Mouse (Mus musculus): ENCODE data around the gene Plcd3. TPM values are rescaled to one million over a fixed set of nuclear protein-coding genes. Genes with fewer than 3 reads are reported as not detected.

Gene Plcd3
- total and polyA plus RNA-seq, 3 experiments: 13.7 to 22.3 (median 14.0) TPM

DNA sequence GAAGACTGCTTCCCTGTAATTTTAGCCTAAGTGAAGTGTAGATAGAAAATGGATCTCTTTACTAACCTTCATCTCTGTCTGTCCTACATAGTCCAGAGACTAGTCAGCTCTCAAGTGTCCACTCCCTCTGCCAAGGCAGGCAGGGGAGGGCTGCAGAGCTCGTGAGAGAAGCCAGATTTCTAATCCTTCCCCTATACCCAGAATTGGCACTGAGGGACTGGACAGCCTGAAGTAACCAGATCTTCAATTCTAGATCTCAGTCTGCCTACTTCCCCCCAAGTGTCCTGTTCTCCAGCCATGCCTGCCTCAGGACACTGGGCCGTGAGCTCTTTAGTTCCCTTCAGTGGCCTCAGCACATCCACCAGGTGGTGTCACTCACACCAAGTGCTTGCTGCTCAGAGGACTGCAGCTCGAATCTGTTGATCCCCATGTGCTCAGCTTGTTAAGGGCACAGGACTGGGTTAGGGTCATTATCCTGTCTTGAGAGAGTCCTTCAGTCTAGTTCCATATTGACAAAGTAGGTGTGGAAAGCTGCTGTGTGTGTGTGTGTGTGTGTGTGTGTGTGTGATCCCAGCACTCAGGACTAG, 42.9 kb downstream of the Plcd3 start:
- H3K27me3 ChIP-seq (ENCODE audit: control insufficient read depth, insufficient read depth, low read length): no peaks in the 10 kb centered on the region
- peak overlapping the region; percentile 83 for H3K27ac ChIP-seq
- peak in 1 of 2 experiments; percentile 51 for DNase-seq
- WGBS: 56% methylated on average over 3 of the region's 3 CpGs
- intact Hi-C loops (cut with DNase I): no loop called here
- H3K79me2 ChIP-seq (replicated peaks; ENCODE audit: control insufficient read depth, insufficient read depth, low read length): no peaks in the 10 kb centered on the region
- peaks cover under 1% of the 10 kb centered on the region; the same call in 1 of the 2 replicates for H3K4me1 ChIP-seq (ENCODE audit: control insufficient read depth, insufficient read depth, low read length)
- H3K9ac ChIP-seq (ENCODE audit: low read depth, low read length): no peak overlapping the region
- TF ChIP-seq CTCF (IDR thresholded peaks at IDR 0.05) (peak; percentile 49), POLR2A (IDR thresholded peaks at IDR 0.05; ENCODE audit: insufficient read depth, low read depth, low read length) (no peak)
- H3K4me3 ChIP-seq: no peak overlapping the region
- H3K36me3 ChIP-seq (ENCODE audit: control insufficient read depth, insufficient read depth, low read length): peaks cover 8% of the 10 kb centered on the region

DNA sequence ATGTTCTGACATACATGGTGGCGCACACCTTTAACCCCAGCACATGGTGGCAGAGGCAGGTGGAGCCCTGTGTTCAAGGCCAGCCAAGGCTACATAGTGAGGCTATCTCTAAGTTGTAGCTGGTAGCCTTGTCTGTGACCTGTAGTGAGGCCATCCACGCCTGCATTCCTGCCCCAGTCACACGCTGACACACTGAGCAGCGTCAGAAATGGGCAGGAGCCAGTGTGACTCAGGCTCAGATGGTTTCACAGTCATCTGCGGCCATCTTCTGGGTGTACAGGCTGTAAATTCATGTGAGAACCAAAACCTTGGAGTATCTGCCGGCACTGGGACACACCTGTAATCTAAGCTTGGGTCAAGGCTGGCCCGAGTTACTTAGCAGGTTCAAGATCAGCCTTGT, 44.8 kb downstream of the Plcd3 start:
- no peak overlapping the region for H3K4me3 ChIP-seq
- WGBS: 86% methylated on average over 7 of the region's 7 CpGs
- DNase-seq: no peak
- TF ChIP-seq POLR2A (IDR thresholded peaks at IDR 0.05; ENCODE audit: insufficient read depth, low read depth, low read length) (no peak), EP300 (IDR thresholded peaks at IDR 0.05; ENCODE audit: insufficient read depth, low read depth, low read length) (no peak), CTCF (IDR thresholded peaks at IDR 0.05) (no peak)
- intact Hi-C loops (cut with DNase I): no loop called here
- peaks cover 12% of the 10 kb centered on the region for H3K36me3 ChIP-seq (ENCODE audit: control insufficient read depth, insufficient read depth, low read length)
- H3K9ac ChIP-seq (ENCODE audit: low read depth, low read length): no peak overlapping the region
- H3K27ac ChIP-seq: 0 out of 2 replicates have a peak overlapping the region, but pooled peaks have one; percentile 28
- peaks cover 10% of the 10 kb centered on the region for H3K4me1 ChIP-seq (ENCODE audit: control insufficient read depth, insufficient read depth, low read length)
- no peaks in the 10 kb centered on the region for H3K79me2 ChIP-seq (replicated peaks; ENCODE audit: control insufficient read depth, insufficient read depth, low read length)
- H3K27me3 ChIP-seq (ENCODE audit: control insufficient read depth, insufficient read depth, low read length): no peaks in the 10 kb centered on the region

DNA sequence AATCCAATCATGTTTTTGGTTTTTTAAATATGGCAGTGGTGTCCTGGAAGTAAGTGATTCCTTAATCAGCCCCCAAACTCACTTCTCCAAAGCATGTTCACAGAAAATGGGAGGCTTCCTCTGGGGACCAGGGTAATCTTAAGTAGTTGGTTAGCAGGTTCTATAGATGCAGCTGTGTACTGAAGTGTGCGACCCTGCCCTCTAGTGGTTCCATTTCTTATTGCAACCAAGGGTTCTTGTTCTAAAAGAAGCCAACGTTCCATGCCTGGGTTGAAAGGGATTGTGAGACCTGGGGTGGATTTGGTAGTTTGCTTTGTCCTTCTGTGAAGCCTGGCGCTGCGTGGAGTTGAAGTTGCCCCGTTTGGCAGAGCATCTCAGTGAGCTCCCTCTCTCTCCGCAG, 46.7 kb downstream of the Plcd3 start:
- intact Hi-C loops (cut with DNase I): loop anchor here (2.0 to 5.0 kb wide), 2 partner anchors 57 to 154 kb away; partner anchors contain the start of gene Gfap
- 42% methylated on average over 6 of the region's 6 CpGs for WGBS
- H3K4me1 ChIP-seq (ENCODE audit: control insufficient read depth, insufficient read depth, low read length): peaks cover 12% of the 10 kb centered on the region
- TF ChIP-seq POLR2A (IDR thresholded peaks at IDR 0.05; ENCODE audit: insufficient read depth, low read depth, low read length): no peak
- 0 out of 2 replicates have a peak, but pooled peaks have one; percentile 17 for TF ChIP-seq EP300 (IDR thresholded peaks at IDR 0.05; ENCODE audit: insufficient read depth, low read depth, low read length)
- peak; percentile 95 for TF ChIP-seq CTCF (IDR thresholded peaks at IDR 0.05)
- no peaks in the 10 kb centered on the region for H3K27me3 ChIP-seq (ENCODE audit: control insufficient read depth, insufficient read depth, low read length)
- H3K27ac ChIP-seq: no peak overlapping the region
- H3K36me3 ChIP-seq (ENCODE audit: control insufficient read depth, insufficient read depth, low read length): peaks cover 10% of the 10 kb centered on the region
- peak; percentile 62 to 66 for DNase-seq
- H3K79me2 ChIP-seq (replicated peaks; ENCODE audit: control insufficient read depth, insufficient read depth, low read length): no peaks in the 10 kb centered on the region
- H3K4me3 ChIP-seq: no peak overlapping the region
- no peak overlapping the region for H3K9ac ChIP-seq (ENCODE audit: low read depth, low read length)

DNA sequence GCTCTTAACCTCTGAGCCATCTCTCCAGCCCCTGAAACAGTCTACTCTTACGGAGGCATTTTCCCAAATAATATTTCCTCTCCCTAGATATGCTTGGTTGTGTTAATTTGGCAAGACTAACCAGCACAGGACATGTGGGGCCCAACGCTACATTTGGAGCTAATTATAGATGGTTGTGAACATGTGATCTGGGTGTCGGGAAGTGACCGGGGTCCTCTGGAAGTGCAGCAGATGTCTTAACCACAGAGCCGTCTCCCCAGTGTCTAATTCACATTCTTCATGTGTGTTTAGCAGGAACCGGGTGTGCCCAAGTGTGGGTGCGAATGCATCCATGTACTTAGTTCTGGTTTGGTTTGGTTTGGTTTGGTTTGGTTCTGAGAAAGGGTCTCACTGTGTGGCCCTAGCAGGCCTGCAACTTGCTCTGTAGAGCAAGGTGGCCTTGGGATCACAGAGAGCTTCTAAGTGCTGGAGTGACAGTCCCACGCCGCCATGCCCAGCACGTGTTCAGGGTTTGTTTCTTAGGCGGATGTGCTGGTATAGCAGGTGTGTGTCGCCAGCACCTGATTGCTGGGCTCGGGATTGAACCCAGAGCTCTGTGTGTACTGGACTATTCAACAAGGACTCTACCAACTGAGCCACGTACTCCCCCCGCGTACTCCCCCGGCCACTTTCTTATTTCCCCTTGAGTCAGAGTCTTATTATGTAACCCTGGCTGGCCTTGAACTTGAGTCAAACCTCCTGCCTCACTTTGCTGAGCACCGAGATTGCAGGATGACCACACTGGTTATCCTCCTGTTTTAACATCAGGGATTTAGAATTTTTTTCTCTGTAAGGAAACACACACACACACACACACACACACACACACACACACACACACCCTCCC, 48.0 kb downstream of the Plcd3 start:
- no peaks in the 10 kb centered on the region for H3K79me2 ChIP-seq (replicated peaks; ENCODE audit: control insufficient read depth, insufficient read depth, low read length)
- H3K36me3 ChIP-seq (ENCODE audit: control insufficient read depth, insufficient read depth, low read length): peaks cover 8% of the 10 kb centered on the region
- 58% methylated on average over 18 of the region's 18 CpGs for WGBS
- no peaks in the 10 kb centered on the region for H3K27me3 ChIP-seq (ENCODE audit: control insufficient read depth, insufficient read depth, low read length)
- H3K4me3 ChIP-seq: no peak overlapping the region
- no peak for TF ChIP-seq POLR2A (IDR thresholded peaks at IDR 0.05; ENCODE audit: insufficient read depth, low read depth, low read length)
- no peak for TF ChIP-seq EP300 (IDR thresholded peaks at IDR 0.05; ENCODE audit: insufficient read depth, low read depth, low read length)
- no peak for TF ChIP-seq CTCF (IDR thresholded peaks at IDR 0.05)
- DNase-seq: no peak
- H3K4me1 ChIP-seq (ENCODE audit: control insufficient read depth, insufficient read depth, low read length): peaks cover 12% of the 10 kb centered on the region
- H3K9ac ChIP-seq (ENCODE audit: low read depth, low read length): no peak overlapping the region
- H3K27ac ChIP-seq: peak overlapping the region; percentile 86
- intact Hi-C loops (cut with DNase I): loop anchor here (2.0 to 5.0 kb wide), 2 partner anchors 56 to 153 kb away; partner anchors contain the start of gene Gfap

DNA sequence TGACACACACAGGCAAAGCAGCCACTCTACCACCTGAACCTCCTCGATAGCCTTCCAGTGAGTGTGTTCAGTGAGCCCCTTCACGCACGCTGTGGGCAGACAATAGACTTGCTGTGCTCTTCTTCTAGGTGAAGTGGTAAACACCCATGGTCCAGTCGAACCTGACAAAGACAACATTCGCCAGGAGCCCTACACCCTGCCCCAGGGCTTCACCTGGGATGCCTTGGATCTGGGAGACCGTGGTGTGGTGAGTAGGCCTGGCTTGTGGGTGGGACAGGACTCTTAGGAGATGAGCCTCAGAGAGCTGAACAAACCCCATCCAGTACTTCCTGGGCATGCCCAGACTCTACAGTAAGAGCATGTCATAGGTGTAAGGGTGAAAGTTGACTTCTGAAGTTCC, 49.4 kb downstream of the Plcd3 start:
- 79% methylated on average over 6 of the region's 6 CpGs for WGBS
- H3K4me3 ChIP-seq: no peak overlapping the region
- intact Hi-C loops (cut with DNase I): loop anchor here (5.0 kb wide), 1 partner anchor 55 kb away; no protein-coding TSS in a partner anchor
- peak overlapping the region; percentile 86 for H3K27ac ChIP-seq
- peaks cover 8% of the 10 kb centered on the region for H3K36me3 ChIP-seq (ENCODE audit: control insufficient read depth, insufficient read depth, low read length)
- peaks cover 12% of the 10 kb centered on the region for H3K4me1 ChIP-seq (ENCODE audit: control insufficient read depth, insufficient read depth, low read length)
- no peaks in the 10 kb centered on the region for H3K27me3 ChIP-seq (ENCODE audit: control insufficient read depth, insufficient read depth, low read length)
- H3K79me2 ChIP-seq (replicated peaks; ENCODE audit: control insufficient read depth, insufficient read depth, low read length): no peaks in the 10 kb centered on the region
- TF ChIP-seq EP300 (IDR thresholded peaks at IDR 0.05; ENCODE audit: insufficient read depth, low read depth, low read length): no peak
- no peak for TF ChIP-seq POLR2A (IDR thresholded peaks at IDR 0.05; ENCODE audit: insufficient read depth, low read depth, low read length)
- no peak for TF ChIP-seq CTCF (IDR thresholded peaks at IDR 0.05)
- H3K9ac ChIP-seq (ENCODE audit: low read depth, low read length): peak overlapping the region; percentile 42
- no peak for DNase-seq
